Mouse (Mus musculus) T-helper 2 cell (primary cell): ENCODE data around the gene Uggt2.

ENCODE experiments used
- in situ Hi-C: fragments of 300-600 bp; cut with MboI, MseI; formaldehyde crosslinking; loops from one replicate; pipeline ENCODE4 v1.15.1; 2025; ENCODE audit warnings: high pct_unique_total_duplicates

The Uggt2 gene

GRCm38 (mm10) chr14:119098851-119099569 lies at the start of gene Uggt2:
Gene Uggt2, minus strand, starts transcription at chr14:119099430.
- in situ Hi-C loops: no loop called here

GRCm38 (mm10) chr14:119139381-119139950 lies 40.2 kb upstream of the Uggt2 start:
- in situ Hi-C loops: no loop called here

- in situ Hi-C loops: no loop called here
Measured at GRCm38 (mm10) chr14:119138786-119139100, 39.5 kb upstream of the Uggt2 start.

- in situ Hi-C loops: no loop called here
Measured at GRCm38 (mm10) chr14:119137906-119138785, 38.9 kb upstream of the Uggt2 start, which contains the start of gene Hs6st3. Gene Hs6st3, plus strand, starts transcription at chr14:119138341.

- in situ Hi-C loops: no loop called here
Measured at GRCm38 (mm10) chr14:119137512-119137905, 38.3 kb upstream of the Uggt2 start.

- in situ Hi-C loops: no loop called here
Measured at GRCm38 (mm10) chr14:119127330-119127729, 28.1 kb upstream of the Uggt2 start.

GRCm38 (mm10) chr14:119125840-119126239 lies 26.6 kb upstream of the Uggt2 start:
- in situ Hi-C loops: no loop called here

GRCm38 (mm10) chr14:119124061-119124460 lies 24.8 kb upstream of the Uggt2 start:
- in situ Hi-C loops: no loop called here

GRCm38 (mm10) chr14:119123582-119123981 lies 24.4 kb upstream of the Uggt2 start:
- in situ Hi-C loops: no loop called here

GRCm38 (mm10) chr14:119112558-119112957 lies 13.3 kb upstream of the Uggt2 start:
- in situ Hi-C loops: no loop called here

- in situ Hi-C loops: no loop called here
Measured at GRCm38 (mm10) chr14:119109776-119110218, 10.6 kb upstream of the Uggt2 start.

GRCm38 (mm10) chr14:119108776-119109301 lies 9.6 kb upstream of the Uggt2 start:
- in situ Hi-C loops: no loop called here

- in situ Hi-C loops: no loop called here
Measured at GRCm38 (mm10) chr14:119107591-119107990, 8.4 kb upstream of the Uggt2 start.

- in situ Hi-C loops: no loop called here
Measured at GRCm38 (mm10) chr14:119099570-119099891, 301 bp upstream of the Uggt2 start.

- in situ Hi-C loops: no loop called here
Measured at GRCm38 (mm10) chr14:119061811-119062210, 37.4 kb downstream of the Uggt2 start.

GRCm38 (mm10) chr14:119060682-119061081 lies 38.5 kb downstream of the Uggt2 start:
- in situ Hi-C loops: no loop called here

GRCm38 (mm10) chr14:119057014-119057413 lies 42.2 kb downstream of the Uggt2 start:
- in situ Hi-C loops: no loop called here

GRCm38 (mm10) chr14:119052969-119053368 lies 46.3 kb downstream of the Uggt2 start:
- in situ Hi-C loops: no loop called here

GRCm38 (mm10) chr14:119052361-119052760 lies 46.9 kb downstream of the Uggt2 start:
- in situ Hi-C loops: no loop called here

GRCm38 (mm10) chr14:119043765-119044164 lies 55.5 kb downstream of the Uggt2 start:
- in situ Hi-C loops: no loop called here

GRCm38 (mm10) chr14:119040253-119040652 lies 59.0 kb downstream of the Uggt2 start:
- in situ Hi-C loops: no loop called here

- in situ Hi-C loops: no loop called here
Measured at GRCm38 (mm10) chr14:119037755-119038154, 61.5 kb downstream of the Uggt2 start.
